Mouse (Mus musculus): ENCODE results near the gene Tent4a. TPM values are rescaled to one million over a fixed set of nuclear protein-coding genes. Genes with fewer than 3 reads are reported as not detected.

The Tent4a gene
- polyA plus RNA-seq, 1 experiment from 2014 or later: 8.4 TPM

DNA sequence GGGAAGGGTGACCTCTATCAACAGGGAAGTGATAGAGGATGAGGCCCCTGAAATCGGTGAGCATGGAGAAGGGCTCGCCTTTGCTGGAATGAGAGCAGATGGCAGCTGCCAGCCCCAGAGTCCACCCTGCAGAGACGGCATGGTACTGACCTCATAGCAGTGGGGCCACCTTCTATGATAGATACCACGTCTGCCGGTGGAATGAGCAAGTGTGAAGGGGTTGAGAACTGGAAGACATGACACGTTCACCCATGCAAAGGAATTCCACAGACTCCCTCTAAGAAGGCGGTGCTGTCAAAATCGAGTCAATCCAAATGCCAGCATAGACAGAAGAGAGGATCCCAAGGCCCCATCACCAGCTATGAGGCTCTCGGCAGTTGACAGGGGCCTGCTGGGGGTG, 19.8 kb upstream of the Tent4a start:
- Histone ChIP-seq H3K9ac (ENCODE audit: low read length) (no peak overlapping the region), H3K4me1 (ENCODE audit: control insufficient read depth, insufficient read depth, low read length) (no peaks in the 10 kb centered on the region), H3K9me3 (ENCODE audit: control insufficient read depth, low read length) (no peaks in the 10 kb centered on the region), H3K36me3 (ENCODE audit: control insufficient read depth, insufficient read depth, low read length) (no peaks in the 10 kb centered on the region), H3K27ac (replicated peaks; ENCODE audit: low read depth, low read length) (no peak overlapping the region), H3K27me3 (ENCODE audit: control insufficient read depth, insufficient read depth, low read length) (no peaks in the 10 kb centered on the region), H3K4me3 (ENCODE audit: low read depth, low read length) (no peak overlapping the region), H3K4me2 (ENCODE audit: low read depth, severe bottlenecking) (no peak overlapping the region)
- no peak for DNase-seq (ENCODE audit: low spot score)
- 80% methylated on average over 9 of the region's 9 CpGs for WGBS
- no peak for ATAC-seq (ENCODE audit: insufficient number of reproducible peaks, low FRiP score, low TSS enrichment, low read depth)

DNA sequence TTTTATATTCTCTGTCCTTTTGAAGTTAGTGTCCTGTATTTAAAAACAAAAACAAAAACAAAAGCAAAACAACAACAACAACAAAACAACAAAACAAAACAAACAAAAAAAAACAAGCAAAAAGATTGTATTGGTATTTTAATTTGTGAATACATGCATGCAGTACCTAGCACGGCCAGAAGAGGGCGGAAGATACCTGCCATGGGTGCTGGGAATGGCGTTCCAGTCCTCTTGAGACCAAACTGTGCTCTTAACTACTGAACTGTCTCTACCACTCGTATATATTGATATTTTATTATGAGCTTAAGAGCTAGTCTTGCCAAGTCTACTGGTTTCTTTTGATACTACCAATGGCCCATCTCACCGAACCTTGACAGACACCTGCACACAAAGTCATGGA, 18.6 kb upstream of the Tent4a start:
- Histone ChIP-seq H3K9me3 (ENCODE audit: control insufficient read depth, low read length) (no peaks in the 10 kb centered on the region), H3K4me3 (ENCODE audit: low read depth, low read length) (no peak overlapping the region), H3K27me3 (ENCODE audit: control insufficient read depth, insufficient read depth, low read length) (no peaks in the 10 kb centered on the region), H3K4me2 (ENCODE audit: low read depth, severe bottlenecking) (no peak overlapping the region), H3K9ac (ENCODE audit: low read length) (no peak overlapping the region), H3K36me3 (ENCODE audit: control insufficient read depth, insufficient read depth, low read length) (no peaks in the 10 kb centered on the region), H3K27ac (replicated peaks; ENCODE audit: low read depth, low read length) (no peak overlapping the region), H3K4me1 (ENCODE audit: control insufficient read depth, insufficient read depth, low read length) (no peaks in the 10 kb centered on the region)
- 24% methylated on average over 5 of the region's 5 CpGs for WGBS
- ATAC-seq (ENCODE audit: insufficient number of reproducible peaks, low FRiP score, low TSS enrichment, low read depth) (no peak), DNase-seq (ENCODE audit: low spot score) (peak; percentile 77)

DNA sequence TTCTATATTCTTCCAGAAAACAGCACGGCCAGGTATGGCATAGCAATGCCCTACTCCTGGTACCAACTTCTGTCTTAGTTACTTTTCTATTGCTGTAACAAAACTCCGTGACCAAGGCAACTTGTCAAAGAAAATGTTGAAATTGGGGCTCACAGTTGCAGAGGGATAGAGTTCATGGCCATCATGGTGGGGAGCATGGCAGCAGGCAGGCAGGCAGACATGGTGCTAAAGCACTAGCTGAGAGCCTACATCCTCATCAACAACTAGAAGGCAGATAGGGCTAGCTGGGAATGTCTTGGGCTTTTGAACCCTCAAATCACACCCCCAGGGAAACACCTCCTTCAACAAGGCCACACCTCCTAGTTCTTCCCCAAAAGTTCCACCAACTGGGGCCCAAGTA, 16.4 kb upstream of the Tent4a start:
- WGBS: 82% methylated on average over 2 of the region's 2 CpGs
- Histone ChIP-seq H3K9ac (ENCODE audit: low read length) (no peak overlapping the region), H3K4me2 (ENCODE audit: low read depth, severe bottlenecking) (no peak overlapping the region)

DNA sequence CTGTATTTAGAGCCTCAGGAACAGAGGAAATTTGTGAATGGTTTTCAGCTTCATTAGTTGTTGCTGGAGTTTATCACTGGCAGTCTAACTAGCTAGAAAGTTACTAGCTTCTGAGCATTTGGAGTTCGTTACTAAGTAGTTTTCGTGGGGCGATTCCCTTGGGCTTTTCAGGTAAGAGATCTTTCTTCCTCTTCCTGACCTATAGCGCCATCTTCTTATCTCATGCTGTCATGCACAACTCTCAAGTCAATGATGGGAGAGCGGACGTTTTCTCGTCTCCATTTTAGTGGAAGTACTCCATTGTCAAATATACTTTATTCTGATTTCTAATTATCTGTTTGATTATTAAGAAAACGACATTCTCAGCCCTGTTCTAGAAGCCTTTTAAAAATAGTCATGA, 15.6 kb upstream of the Tent4a start:
- Histone ChIP-seq H3K9me3 (ENCODE audit: control insufficient read depth, low read length) (no peaks in the 10 kb centered on the region), H3K36me3 (ENCODE audit: control insufficient read depth, insufficient read depth, low read length) (no peaks in the 10 kb centered on the region)
- no peak for DNase-seq (ENCODE audit: low spot score)

More for the DNA sequence above, 16.4 kb upstream of the Tent4a start:
- no peak for DNase-seq (ENCODE audit: low spot score)
- no peaks in the 10 kb centered on the region for H3K4me1 ChIP-seq (ENCODE audit: control insufficient read depth, insufficient read depth, low read length)
- no peak for ATAC-seq (ENCODE audit: insufficient number of reproducible peaks, low FRiP score, low TSS enrichment, low read depth)
- no peak overlapping the region for H3K27ac ChIP-seq (replicated peaks; ENCODE audit: low read depth, low read length)
- no peaks in the 10 kb centered on the region for H3K36me3 ChIP-seq (ENCODE audit: control insufficient read depth, insufficient read depth, low read length)
- H3K27me3 ChIP-seq (ENCODE audit: control insufficient read depth, insufficient read depth, low read length): no peaks in the 10 kb centered on the region
- no peaks in the 10 kb centered on the region for H3K9me3 ChIP-seq (ENCODE audit: control insufficient read depth, low read length)
- no peak overlapping the region for H3K4me3 ChIP-seq (ENCODE audit: low read depth, low read length)

DNA sequence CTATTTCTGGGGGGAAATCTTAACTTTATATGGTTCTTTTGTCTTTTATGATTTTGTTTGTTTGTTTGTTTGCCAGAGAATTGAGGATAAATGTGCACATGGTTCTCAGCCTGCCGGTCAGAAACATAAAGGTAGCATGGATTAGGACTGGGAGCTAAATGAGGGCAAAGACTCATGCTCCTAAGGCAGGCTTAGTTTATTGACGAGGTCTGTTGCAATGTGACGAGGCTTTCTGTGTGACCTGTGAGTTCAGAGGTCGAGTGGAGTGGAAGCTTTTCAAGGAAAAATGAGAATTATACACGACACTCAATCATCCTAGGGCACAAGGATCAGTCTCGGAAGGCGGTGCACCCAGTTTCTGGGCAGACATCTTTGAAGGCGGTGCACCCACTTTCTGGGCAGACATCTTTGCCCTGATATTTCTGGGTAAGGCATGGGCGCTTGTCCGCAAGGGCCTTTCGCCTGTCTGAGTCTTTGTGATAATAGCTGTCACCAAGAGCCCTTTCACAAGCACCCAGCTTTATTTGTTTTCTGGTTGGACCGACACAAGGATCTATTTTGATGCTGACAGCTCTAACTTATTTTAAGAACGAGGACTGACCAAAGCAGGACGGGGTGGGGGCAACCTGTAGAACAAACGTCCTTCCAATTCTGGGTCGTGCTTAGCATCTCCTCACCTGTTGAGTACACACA, 13.2 kb upstream of the Tent4a start:
- DNase-seq (ENCODE audit: low spot score): no peak
- H3K9me3 ChIP-seq (ENCODE audit: control insufficient read depth, low read length): no peaks in the 10 kb centered on the region
- no peak overlapping the region for H3K27ac ChIP-seq (replicated peaks; ENCODE audit: low read depth, low read length)
- 66% methylated on average over 16 of the region's 16 CpGs for WGBS
- no peak overlapping the region for H3K9ac ChIP-seq (ENCODE audit: low read length)
- no peak overlapping the region for H3K4me3 ChIP-seq (ENCODE audit: low read depth, low read length)
- H3K4me1 ChIP-seq (ENCODE audit: control insufficient read depth, insufficient read depth, low read length): peaks cover 8% of the 10 kb centered on the region; the same call in 1 of the 2 replicates
- H3K36me3 ChIP-seq (ENCODE audit: control insufficient read depth, insufficient read depth, low read length): no peaks in the 10 kb centered on the region
- no peak for ATAC-seq (ENCODE audit: insufficient number of reproducible peaks, low FRiP score, low TSS enrichment, low read depth)
- no peak overlapping the region for H3K4me2 ChIP-seq (ENCODE audit: low read depth, severe bottlenecking)
- no peaks in the 10 kb centered on the region for H3K27me3 ChIP-seq (ENCODE audit: control insufficient read depth, insufficient read depth, low read length)

More for the DNA sequence above, 15.6 kb upstream of the Tent4a start:
- Histone ChIP-seq H3K9ac (ENCODE audit: low read length) (no peak overlapping the region), H3K27me3 (ENCODE audit: control insufficient read depth, insufficient read depth, low read length) (no peaks in the 10 kb centered on the region), H3K4me1 (ENCODE audit: control insufficient read depth, insufficient read depth, low read length) (no peaks in the 10 kb centered on the region), H3K27ac (replicated peaks; ENCODE audit: low read depth, low read length) (no peak overlapping the region), H3K4me2 (ENCODE audit: low read depth, severe bottlenecking) (no peak overlapping the region), H3K4me3 (ENCODE audit: low read depth, low read length) (no peak overlapping the region)
- 46% methylated on average over 8 of the region's 8 CpGs for WGBS
- ATAC-seq (ENCODE audit: insufficient number of reproducible peaks, low FRiP score, low TSS enrichment, low read depth): no peak

DNA sequence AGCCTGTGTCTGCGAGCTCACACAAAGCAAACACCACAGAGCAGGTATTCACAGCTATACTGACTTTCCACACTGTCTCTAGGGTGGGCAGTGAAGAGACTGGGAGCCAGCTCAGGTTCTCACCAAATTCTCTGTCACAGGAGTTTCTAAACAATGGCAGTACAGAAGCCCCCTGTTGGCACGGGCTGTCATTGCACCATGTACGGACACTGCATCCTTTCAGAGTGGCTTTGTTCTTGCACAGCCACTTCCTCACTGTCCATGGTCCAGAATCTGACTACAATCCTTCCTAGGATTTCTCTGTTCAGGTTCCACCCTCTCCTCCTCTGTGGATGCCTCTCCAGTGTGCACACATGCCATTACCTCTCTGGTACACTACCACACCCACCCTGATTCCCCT, 10.6 kb upstream of the Tent4a start:
- 30% methylated on average over 3 of the region's 3 CpGs for WGBS
- no peak overlapping the region for H3K4me3 ChIP-seq (ENCODE audit: low read depth, low read length)
- no peak overlapping the region for H3K9ac ChIP-seq (ENCODE audit: low read length)
- DNase-seq (ENCODE audit: low spot score): peak; percentile 81
- no peaks in the 10 kb centered on the region for H3K36me3 ChIP-seq (ENCODE audit: control insufficient read depth, insufficient read depth, low read length)
- no peaks in the 10 kb centered on the region for H3K9me3 ChIP-seq (ENCODE audit: control insufficient read depth, low read length)
- peaks cover 8% of the 10 kb centered on the region; the same call in 1 of the 2 replicates for H3K4me1 ChIP-seq (ENCODE audit: control insufficient read depth, insufficient read depth, low read length)
- no peak overlapping the region for H3K4me2 ChIP-seq (ENCODE audit: low read depth, severe bottlenecking)
- no peaks in the 10 kb centered on the region for H3K27me3 ChIP-seq (ENCODE audit: control insufficient read depth, insufficient read depth, low read length)
- peak; percentile 40; the same call in 1 of the 2 replicates for ATAC-seq (ENCODE audit: insufficient number of reproducible peaks, low FRiP score, low TSS enrichment, low read depth)
- no peak overlapping the region for H3K27ac ChIP-seq (replicated peaks; ENCODE audit: low read depth, low read length)

DNA sequence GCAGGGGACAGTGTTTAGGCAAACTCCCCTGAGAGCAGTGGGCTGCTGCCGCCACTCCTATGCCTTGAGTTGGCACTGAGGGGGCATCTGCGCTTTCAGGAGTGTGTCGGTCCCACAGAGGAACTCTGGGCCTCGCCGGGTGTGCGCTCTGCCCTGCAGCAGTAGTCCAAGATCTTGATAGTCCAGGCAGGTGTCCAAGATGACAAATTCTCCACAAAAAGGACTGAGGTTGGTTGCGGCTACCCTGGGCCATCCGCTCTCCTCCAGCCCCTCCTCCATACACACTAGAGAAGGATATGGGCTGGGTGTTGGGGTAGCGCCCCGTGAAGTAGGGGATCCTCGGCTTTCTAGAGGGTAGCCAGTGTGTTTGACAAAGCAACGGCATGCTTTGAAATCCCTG, 9.2 kb upstream of the Tent4a start:
- Histone ChIP-seq H3K4me3 (ENCODE audit: low read depth, low read length) (no peak overlapping the region), H3K27ac (replicated peaks; ENCODE audit: low read depth, low read length) (no peak overlapping the region), H3K36me3 (ENCODE audit: control insufficient read depth, insufficient read depth, low read length) (no peaks in the 10 kb centered on the region), H3K4me1 (ENCODE audit: control insufficient read depth, insufficient read depth, low read length) (peaks cover 16% of the 10 kb centered on the region), H3K9me3 (ENCODE audit: control insufficient read depth, low read length) (no peaks in the 10 kb centered on the region), H3K9ac (ENCODE audit: low read length) (no peak overlapping the region), H3K27me3 (ENCODE audit: control insufficient read depth, insufficient read depth, low read length) (no peaks in the 10 kb centered on the region), H3K4me2 (ENCODE audit: low read depth, severe bottlenecking) (peak overlapping the region; percentile 37; the same call in 1 of the 2 replicates)
- ATAC-seq (ENCODE audit: insufficient number of reproducible peaks, low FRiP score, low TSS enrichment, low read depth): no peak
- no peak for DNase-seq (ENCODE audit: low spot score)
- WGBS: 54% methylated on average over 12 of the region's 12 CpGs

DNA sequence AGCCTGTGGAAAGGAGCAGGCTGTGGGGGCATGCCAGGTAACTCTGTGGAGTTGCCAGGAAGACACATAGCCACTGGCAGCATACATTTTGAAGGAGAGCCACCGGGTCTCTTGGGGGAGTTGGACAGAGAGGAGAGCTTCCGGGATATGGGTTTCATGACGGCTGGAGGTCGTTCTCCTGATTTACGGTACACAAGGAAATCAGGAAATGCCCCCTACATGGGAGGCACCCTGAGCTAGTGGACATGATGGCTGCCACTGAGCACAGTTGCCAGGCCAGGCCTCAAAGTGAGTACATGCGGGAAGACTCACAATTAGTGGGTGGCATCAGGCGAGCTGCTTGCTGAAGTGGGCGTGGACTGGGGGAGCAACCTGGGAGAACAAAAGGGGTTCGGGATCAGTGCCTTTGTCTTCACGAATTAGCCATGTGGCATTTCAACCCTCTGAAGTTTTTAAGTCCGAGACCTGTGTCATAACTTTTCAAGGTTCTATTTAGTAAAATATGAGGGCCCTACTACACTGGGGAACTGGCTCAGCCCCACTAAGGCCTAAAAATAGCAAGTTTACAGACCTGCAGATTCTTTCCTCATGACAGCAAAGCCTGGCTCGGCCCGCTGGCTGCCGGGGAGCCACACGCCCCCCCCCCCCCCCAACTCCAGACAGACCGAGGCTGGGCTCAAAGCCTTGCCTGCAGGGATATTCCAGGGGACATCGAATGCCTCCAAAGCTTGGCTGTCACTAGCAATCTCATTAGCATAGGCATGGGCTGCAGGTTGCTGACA, 8.3 kb upstream of the Tent4a start:
- Histone ChIP-seq H3K4me2 (ENCODE audit: low read depth, severe bottlenecking) (no peak overlapping the region), H3K36me3 (ENCODE audit: control insufficient read depth, insufficient read depth, low read length) (no peaks in the 10 kb centered on the region), H3K9me3 (ENCODE audit: control insufficient read depth, low read length) (no peaks in the 10 kb centered on the region), H3K4me3 (ENCODE audit: low read depth, low read length) (no peak overlapping the region), H3K4me1 (ENCODE audit: control insufficient read depth, insufficient read depth, low read length) (peaks cover 19% of the 10 kb centered on the region), H3K9ac (ENCODE audit: low read length) (0 out of 2 replicates have a peak overlapping the region, but pooled peaks have one; percentile 13), H3K27me3 (ENCODE audit: control insufficient read depth, insufficient read depth, low read length) (no peaks in the 10 kb centered on the region), H3K27ac (replicated peaks; ENCODE audit: low read depth, low read length) (no peak overlapping the region)
- 40% methylated on average over 17 of the region's 17 CpGs for WGBS
- DNase-seq (ENCODE audit: low spot score): no peak
- ATAC-seq (ENCODE audit: insufficient number of reproducible peaks, low FRiP score, low TSS enrichment, low read depth): no peak

Data from limb, embryonic 11.5 days (tissue).